Mouse (Mus musculus): Measurements from ENCODE around the gene Dcaf15.

Gene Dcaf15

DNA sequence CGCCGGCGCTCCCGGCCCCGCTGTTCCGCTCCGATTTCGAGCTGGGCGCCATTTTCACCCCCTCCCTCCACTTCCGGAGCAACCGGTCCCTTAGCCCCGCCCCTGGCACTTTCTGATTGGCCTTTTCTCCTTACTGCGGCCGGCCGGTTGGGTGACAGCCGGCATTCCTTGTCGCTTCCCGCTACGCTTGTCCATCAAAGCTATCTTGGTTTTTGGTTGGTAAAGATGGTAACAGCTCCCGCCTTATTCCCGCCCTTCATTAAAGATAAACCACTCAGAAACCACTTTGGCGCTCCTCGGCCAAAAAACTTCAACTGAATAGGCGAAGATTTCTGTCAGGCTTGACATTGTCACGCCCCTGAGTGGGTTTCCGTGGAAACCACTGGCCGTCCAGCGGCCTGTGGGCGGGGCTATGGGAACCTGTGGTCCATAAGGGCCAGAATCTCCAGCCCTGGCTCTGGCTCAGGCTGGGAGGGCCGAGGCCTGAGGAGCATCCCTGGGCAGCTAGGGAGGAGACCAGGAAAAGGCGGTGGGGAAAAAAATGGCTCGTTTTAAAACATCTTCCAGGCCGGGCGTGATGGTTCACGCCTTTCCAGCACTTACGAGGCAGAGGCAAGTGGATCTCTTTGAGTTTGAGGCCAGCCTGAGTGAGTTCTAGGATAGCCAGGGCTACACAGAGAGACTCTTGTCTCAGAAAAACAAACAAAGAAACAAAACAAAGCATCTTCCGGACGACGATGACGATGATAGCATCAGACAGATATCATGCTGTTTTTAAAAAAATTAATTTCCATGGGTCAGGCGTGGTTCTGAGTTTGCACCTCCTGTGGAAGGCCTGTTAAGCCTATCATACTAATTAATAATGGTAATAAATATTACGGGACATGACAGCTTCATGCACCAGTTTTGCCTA, at the start of gene Dcaf15:
TSS of gene Dcaf15 (minus strand) at position 72 of the 913 bp plus-strand sequence.
- peak; percentile 100 for DNase-seq (ENCODE audit: low read depth, low spot score)

DNA sequence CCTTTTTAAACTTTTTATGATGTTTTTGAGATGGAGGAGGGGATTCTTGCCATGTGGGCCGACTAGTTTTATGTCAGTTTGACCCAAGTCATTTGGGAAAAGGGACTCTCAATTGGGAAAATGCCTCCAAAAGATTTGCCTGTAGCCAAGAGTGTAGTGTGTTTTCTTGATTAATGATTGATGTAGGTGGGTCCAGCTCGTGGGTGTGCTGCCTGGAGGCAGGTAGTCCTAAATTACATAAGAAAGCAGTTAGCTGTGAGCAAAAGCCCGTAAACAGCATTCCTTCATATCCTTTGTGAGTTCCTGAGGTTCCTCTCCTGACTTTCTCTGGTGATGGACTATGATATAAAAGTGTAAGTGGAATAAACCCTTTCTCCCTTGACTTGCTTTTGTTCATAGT, 44.6 kb upstream of the Dcaf15 start:
- no peak for DNase-seq (ENCODE audit: low read depth, low spot score)

DNA sequence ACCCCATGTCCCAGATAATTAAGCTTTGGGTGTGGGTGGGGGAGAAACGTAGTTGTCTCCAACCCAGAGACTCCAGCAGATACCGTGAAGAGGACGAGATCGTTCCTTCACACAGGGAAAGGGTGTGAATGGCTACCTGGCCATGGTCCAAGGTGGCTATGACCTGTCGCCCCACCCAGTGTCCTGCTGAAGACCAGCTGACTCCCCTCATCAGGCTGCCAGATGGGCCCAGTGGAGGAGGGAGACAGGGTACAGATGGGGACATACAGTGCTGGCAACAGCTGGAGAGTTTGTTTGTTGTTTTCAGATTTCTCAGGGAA, 43.9 kb upstream of the Dcaf15 start:
- no peak for DNase-seq (ENCODE audit: low read depth, low spot score)

DNA sequence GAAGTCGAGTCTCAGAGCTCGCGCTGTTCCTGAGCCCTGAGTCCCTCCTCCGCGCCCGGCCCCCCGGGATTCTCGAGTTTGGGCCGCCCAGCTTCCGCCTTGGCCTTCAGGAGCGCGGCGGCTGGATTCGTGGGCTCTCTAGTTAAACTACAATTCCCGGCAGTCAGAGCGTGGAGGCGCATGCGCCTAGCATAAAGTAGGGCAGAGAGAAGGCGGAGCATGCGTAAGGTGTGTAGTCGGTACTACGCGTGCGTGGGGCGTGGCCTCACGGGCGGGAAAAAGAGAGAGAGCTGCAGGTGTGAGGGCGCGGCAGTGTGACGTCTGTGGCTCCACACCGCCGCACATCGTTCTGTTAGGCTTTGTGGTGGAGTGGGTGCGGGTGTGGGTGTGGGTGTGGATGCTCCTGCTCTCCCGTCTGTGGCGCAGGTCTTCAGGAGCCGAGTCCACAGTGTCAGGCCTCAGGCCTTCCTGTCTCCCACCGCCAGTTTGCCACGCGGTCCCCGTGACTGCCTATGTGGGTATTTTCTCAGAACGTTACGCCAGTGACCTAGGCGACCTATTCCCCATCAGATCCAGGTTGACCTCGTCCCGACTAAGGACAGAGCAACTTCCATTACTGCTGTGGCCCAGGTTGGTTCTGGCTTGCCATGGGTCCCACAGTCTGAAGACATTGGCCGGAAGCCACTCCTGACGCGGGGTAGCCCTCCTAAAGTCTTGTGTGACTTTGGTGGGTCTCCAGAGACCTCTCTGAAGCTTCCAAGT, 43.4 kb upstream of the Dcaf15 start, which contains the start of the genes Cc2d1a and 4930432K21Rik:
TSS of gene Cc2d1a (minus strand) at position 168 of the 762 bp plus-strand sequence.
TSS of gene 4930432K21Rik (plus strand) at position 257 of the 762 bp plus-strand sequence.
- DNase-seq (ENCODE audit: low read depth, low spot score): peak; percentile 99

DNA sequence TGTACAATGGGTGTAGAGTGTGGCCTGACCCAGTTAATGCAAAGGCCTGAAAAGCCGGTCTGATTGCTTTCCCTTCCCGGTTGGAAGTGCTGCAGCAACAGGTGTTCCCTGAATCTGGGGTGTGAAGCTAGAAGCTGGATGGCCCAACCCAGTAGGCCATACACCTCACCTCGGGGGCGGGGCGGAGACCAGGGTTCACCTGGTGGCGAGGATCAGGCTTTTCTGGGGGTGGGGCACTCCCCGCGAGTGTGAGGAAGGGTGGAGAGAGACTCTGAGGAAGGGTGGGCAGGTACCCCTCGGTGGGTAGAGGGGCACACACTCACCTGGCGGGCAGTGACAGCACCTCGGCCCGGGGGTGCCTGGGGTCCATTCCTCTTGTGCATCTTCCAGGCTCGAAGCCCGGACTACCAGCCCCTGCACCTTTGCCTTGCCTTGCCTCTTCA, 42.8 kb upstream of the Dcaf15 start:
- no peak for DNase-seq (ENCODE audit: low read depth, low spot score)

DNA sequence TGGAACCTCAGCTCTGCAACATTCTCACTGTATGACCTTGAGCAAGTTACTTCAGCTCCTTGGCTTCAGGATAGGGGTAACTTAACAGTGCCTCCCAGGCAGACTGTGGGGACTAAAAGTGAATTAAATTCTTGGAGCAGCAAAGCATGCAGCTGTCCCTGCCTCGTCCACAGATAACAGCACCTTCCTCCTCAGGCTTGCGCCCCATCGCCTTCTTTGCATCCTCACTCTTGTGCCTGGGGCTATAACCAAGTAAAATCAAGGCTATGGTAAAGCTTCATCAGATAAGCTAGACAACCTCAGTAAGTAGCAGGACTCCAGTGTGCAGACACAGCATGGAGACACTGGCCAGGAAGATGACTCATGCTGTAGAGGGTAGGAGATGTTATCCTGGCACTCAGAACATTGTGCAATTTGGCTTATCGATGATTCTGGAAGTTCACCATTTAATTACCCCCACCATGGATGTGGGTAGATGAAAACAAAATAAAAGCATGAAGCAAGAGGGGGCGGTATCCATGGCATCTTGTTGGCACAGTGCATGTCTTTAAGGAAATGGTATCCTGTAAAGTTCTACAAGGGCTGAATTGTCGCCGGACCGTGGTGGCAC, 40.2 kb upstream of the Dcaf15 start:
- DNase-seq (ENCODE audit: low read depth, low spot score): peak; percentile 75

DNA sequence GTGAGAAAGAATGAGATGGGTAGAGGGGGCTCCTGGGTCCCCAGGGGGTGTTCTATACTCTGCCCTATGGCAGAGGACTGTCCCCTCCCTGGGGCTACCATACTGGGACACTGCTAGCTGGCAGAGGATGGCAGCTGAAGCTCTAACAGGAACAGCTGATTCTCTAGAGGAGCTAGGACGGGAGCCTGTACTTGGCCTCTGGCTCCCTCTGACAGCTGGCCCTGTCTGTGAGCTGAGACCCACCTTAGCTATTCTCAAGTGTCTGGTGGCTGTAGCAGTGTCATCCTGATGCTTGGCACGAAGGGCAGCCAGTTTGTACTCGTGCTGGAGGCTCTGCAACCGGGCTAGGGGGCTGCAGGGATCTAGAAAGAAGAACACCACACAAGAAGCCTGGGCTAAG, 36.3 kb upstream of the Dcaf15 start:
- DNase-seq (ENCODE audit: low read depth, low spot score): no peak

DNA sequence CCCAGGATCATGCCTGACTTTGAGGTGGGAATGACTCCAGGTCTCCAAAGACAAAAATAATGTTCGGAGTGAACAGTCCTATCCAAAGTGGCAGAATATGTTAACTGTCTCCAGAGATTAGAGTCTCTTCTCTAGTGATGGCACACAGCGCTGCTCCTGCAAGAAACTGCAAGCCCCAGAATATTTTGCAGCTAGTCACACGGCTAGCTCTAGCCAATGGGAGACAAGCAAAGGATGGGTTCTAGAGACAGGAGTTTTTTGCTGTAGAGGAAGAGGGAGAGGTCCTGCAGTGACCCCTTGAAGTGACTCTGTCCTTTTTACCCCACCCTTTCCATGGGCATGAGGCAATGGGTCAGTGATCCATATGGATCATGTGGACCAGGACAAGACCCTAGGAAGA, 33.3 kb upstream of the Dcaf15 start:
- peak; percentile 49 for DNase-seq (ENCODE audit: low read depth, low spot score)

DNA sequence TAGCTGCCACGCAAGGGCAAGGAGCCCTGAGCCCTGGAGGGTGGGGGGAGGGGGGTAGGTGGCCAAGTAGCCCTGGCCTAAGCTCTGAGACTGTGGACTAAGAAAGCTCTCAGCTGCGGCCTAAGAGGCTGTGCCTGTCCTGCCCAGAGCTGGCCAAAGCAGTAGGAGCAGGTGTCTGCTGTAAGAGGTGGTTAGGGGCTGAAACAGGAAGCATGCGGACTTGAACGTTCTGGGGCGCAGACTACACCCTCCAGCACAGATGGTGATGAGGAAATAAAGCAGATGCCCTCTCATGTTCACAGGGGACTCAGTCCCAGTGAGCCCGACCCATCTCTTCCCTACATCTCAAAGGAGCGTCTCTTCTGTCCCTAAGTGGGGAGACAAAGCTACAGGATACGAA, 27.7 kb upstream of the Dcaf15 start:
- DNase-seq (ENCODE audit: low read depth, low spot score): no peak

DNA sequence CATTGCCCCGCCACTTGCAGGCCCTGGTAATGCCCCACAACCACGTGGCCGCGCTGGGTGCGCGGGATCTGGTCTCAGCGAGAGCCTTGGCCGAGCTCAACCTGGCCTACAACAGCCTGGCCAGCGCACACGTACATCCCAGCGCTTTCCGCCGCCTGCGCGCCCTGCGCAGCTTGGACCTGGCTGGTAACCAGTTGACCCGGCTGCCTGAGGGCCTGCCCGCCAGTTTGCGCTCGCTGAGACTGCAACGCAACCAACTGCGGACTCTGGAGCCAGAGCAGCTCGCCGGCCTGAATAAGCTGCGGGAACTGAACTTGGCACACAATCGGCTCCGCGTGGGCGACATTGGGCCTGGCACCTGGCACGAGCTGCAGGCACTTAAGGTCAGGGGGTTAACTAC, 26.2 kb upstream of the Dcaf15 start:
- DNase-seq (ENCODE audit: low read depth, low spot score): no peak

DNA sequence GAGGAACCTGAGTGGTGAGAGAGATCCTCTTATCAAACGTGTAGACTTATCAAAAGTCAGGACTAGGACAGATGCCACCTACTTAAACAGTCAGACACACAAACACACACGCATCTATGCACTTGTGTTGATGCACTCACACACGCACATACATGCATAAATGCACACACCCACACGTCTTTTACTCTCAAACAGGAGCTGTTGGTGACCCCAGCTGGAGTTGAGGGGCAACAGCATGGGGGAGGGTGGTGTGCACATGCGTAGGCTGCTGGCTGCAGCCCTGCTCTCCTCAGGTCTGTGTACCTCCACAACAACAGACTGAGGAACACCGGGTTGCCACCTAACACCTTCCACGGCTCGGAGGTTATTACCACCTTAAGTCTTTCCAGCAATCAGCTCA, 23.7 kb upstream of the Dcaf15 start:
- no peak for DNase-seq (ENCODE audit: low read depth, low spot score)

DNA sequence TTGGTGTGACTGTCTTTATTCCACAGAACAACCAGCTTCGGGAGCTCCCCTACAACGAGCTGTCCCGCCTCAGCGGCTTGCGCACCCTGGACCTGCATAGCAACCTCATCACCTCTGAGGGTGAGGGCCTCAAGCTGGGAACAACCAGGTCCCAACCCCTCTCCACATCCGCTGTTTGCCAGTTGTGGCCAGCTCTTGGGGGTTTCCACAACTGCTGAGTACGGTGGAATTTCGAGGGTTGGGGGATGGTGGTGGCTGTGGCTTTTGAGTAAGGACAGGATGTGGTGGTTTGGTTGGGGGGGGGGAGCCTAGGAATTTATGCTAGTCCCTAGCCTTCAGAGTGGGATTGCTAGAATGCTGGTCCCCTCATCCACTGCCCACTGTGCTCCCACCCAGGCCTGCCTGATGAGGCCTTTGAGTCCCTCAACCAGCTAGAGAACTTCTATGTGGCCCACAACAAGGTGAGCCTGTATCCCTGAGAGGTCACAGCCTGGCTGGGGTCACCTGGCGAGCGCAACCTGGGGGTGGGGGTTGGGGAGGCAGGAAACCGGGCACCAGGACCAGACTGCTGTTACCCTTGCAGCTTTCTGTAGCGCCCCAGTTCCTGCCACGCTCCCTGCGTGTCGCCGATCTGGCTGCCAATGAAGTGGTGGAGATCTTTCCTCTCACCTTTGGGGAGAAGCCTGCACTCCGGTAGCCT, 22.8 kb upstream of the Dcaf15 start:
- no peak for DNase-seq (ENCODE audit: low read depth, low spot score)

DNA sequence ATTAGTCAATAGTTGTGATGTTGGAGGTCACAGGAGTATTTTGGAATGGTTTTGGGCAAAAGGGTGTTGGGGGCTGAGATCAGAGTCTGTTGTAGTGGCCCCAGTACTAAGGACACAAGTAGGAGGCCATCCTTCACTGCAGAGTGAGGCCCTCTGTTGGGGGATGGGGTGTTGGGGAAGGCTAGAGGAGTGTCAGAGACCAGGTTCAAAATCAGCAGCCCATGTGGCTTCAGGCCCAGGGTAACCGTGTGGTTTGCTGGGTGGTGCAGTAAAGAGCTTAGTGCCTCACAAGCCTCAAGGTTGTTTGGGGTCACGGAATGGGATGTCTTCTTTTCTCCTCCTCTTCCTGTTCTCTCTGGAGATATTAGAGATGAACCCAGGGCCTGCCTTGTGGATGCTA, 22.2 kb upstream of the Dcaf15 start:
- DNase-seq (ENCODE audit: low read depth, low spot score): no peak

DNA sequence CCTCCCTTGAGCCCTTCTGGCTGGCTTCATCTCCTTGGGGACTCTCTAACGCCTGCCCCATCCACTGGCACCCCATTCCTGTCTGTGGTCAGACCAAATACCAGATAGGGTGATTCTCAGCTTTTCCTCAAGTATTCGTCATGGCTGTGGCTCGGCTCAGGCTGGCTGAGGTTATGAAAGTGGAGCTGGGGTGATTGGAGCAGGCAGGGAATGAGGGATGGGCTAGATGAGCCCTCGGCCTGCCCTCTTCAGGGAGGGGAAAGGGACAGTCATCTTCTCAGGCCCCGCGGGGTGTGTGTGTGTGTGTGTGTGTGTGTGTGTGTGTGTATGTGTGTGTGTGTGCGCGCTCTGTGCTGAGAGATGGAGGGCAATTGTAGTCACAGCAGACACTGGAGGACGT, 21.1 kb upstream of the Dcaf15 start, which contains the start of gene Podnl1:
TSS of gene Podnl1 (plus strand) at position 334 of the 400 bp plus-strand sequence.
- DNase-seq (ENCODE audit: low read depth, low spot score): peak; percentile 98

DNA sequence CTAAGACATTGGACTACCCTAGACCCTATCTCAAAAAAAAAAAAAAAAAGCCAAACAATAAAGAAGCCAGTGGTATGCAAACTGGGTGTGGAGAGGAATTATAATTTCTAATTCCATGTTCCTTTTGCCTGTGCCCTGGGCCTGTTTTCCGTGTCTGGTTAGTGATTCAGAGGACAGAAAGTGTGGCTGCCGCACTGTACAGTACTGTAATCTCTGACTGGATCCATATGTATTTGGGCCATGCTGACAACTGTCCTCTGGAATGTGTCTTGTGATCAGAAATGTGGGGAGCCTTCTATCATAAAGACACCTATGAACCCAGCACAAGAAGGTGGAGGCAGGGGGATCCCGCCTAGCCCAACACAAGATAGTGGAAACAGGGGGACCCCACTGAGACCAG, 17.6 kb upstream of the Dcaf15 start:
- DNase-seq (ENCODE audit: low read depth, low spot score): peak; percentile 77

DNA sequence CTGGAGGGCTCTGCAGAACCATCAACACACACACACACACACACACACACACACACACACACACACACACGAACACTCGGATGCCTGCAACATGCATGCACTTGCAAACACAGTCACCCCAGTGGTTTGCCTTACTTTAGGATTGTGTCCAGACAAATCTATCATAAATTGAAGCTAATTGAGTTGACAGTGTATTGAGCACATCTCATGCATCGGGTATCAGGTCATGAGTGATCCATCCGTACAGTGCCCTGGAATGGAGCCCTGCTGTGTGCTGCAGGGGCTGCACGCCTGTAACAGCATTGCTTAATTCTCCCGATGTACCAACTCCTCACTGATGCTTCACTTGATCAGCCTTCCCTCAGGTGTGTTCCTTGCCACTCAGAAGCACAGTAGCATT, 11.1 kb upstream of the Dcaf15 start:
- DNase-seq (ENCODE audit: low read depth, low spot score): no peak

DNA sequence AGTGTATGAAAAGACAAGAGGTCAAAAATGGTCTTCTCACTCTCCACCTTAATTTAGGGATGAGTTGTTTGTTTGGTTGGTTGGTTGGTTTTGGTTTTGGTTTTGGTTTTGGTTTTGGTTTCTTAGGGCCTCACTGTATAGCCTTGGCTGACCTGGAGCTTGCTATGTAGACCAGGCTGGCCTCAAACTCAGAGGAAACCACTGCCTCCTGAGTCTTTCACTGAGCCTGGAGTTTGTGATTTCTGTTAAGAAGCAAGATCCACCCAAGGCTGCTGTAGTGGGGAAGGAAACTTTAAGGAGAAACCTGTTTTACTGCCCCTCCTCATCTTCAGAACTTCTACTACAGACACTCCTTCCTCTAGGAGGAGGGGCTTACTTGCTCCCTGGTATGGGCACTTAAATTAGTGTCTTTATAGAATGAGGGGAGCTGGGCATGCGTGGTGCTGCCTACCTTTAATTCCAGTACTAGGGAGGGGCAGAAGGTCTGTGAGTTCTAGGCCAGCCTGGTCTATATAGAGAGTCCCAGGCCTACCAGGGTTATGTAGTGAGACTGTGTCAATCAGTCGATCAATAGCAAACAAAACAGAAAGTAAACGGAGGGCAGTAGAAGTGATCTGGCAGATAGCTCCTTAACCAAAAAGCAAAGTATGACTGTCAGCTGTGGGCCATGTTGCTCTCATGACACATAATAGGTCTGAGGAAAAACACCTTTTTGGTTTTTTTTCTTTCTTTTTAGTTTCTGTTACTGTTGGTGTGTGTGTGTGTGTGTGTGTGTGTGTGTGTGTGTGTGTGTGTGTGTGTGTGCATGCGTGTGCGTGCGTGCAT, 1.9 kb upstream of the Dcaf15 start:
- DNase-seq (ENCODE audit: low read depth, low spot score): no peak

DNA sequence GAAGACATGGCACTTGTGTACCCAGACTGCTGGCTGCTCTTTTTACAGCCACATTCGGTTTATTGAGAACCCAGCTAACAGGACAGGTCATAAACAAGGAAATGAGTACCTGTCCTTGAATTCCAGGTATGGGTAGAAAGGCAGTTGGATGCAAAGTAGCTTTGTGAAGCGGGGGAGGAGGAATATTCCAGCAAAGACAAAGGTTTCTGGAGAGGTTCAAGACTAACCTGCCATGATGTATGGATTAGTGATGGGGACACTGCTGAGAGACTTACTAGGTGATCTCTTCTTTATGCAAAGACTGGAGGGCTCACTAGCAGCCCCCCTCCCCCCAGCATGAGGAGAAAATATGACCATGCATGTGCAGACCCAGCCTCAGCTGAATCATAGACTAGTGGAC, 1.1 kb upstream of the Dcaf15 start:
- DNase-seq (ENCODE audit: low read depth, low spot score): no peak

DNA sequence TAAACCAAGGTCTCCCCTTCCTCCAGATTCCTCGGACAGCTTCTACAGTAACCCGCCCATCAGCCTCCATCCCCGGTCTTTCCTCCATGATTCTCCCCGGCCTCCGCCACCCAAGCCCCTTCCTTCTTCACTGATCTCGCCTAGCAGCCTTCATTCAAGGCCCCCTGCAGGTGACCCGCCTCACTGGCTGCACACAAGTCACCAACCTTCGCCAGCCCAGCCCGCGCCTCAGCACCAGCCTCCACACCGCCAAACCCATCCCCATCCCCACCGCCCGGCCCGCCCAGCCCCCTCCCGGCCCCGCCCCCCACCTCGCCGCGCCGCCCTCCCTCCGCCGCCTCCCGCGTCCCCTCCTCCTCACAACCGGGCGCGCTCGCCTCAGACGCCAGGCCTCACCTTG, 347 bp downstream of the Dcaf15 start:
- peak; percentile 75 for DNase-seq (ENCODE audit: low read depth, low spot score)

DNA sequence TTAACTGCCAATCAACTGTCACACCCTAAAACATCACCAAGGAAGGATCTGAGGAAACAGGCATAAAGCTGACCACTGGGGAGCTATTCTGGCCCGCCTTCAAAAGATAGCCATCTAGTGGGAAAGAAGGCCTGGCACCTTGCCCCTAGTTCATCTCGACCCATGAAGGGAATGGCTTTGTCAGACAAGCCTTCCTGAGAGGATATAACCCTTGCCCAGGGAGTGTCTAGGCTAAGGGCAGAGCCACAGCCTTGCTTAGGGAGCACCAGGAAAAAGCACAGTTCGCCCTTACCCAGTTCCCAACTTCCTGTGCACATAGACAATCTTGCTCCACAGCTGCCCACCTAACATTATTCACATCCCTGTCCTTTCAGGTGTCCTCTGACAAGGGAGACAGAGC, 967 bp downstream of the Dcaf15 start:
- DNase-seq (ENCODE audit: low read depth, low spot score): peak; percentile 66
